Mouse (Mus musculus) limb, embryonic 15.5 days (tissue): Measurements from ENCODE around the gene Tespa1. TPM values are rescaled to one million over a fixed set of nuclear protein-coding genes. Genes with fewer than 3 reads are reported as not detected.
A peak's percentile ranks its signal among the peaks of the same experiment; 100 is the strongest.
"Not testable (repeated sequence)": the region's sequence is repeated elsewhere in the genome, so short reads cannot be mapped to it uniquely, and the experiment has no call there.

Experiments used
- ATAC-seq: fragments of 200-750 bp; cut with Nextera tagmentation; 2 replicates; pipeline ENCODE4 v1.8.0; 2017; ENCODE audit warnings: low read depth, moderate TSS enrichment; ENCODE audit not compliant: insufficient number of reproducible peaks, low FRiP score, low TSS enrichment
- H3K27ac ChIP-seq: fragments of 300-500 bp; sonication (generic); 2 replicates; pipeline ENCODE4 v1.5.1; 2015; ENCODE audit warnings: moderate library complexity, mild to moderate bottlenecking, inconsistent platforms
- H3K27me3 ChIP-seq: fragments of 300-500 bp; sonication (generic); 2 replicates; pipeline ENCODE4 v1.6.1; 2015; ENCODE audit warnings: inconsistent platforms
- H3K36me3 ChIP-seq: fragments of 300-500 bp; sonication (generic); 2 replicates; pipeline ENCODE4 v1.6.1; 2015; ENCODE audit warnings: inconsistent platforms
- H3K4me1 ChIP-seq: fragments of 300-500 bp; sonication (generic); 2 replicates; pipeline ENCODE4 v1.6.1; 2015; ENCODE audit warnings: inconsistent platforms
- H3K4me2 ChIP-seq: fragments of 300-500 bp; sonication (generic); 2 replicates; pipeline ENCODE4 v1.6.1; 2015; ENCODE audit warnings: mild to moderate bottlenecking, inconsistent platforms
- H3K4me3 ChIP-seq: fragments of 300-500 bp; sonication (generic); 2 replicates; pipeline ENCODE4 v1.5.1; 2015; ENCODE audit warnings: mild to moderate bottlenecking, inconsistent platforms
- H3K9ac ChIP-seq: fragments of 300-500 bp; sonication (generic); 2 replicates; pipeline ENCODE4 v1.6.1; 2015; ENCODE audit warnings: inconsistent platforms
- H3K9me3 ChIP-seq: fragments of 300-500 bp; sonication (generic); 2 replicates; pipeline ENCODE4 v1.6.1; 2016; ENCODE audit warnings: inconsistent platforms
- WGBS: fragments of 180-500 bp; shearing (Covaris S2); methylation state at CpG from one replicate; pipeline ENCODE4 v1.1.7; 2015; 5-methylcytosine and 5-hydroxymethylcytosine counted together
- polyA plus RNA-seq: library from polyadenylated mRNA; unstranded; fragments of >200 nt; fragmentation: Nextera tagmentation; extraction: Ambion mirVana; gene quantifications from 2 replicates; pipeline ENCODE4 v1.2.1, GENCODE M21; 2015

Gene Tespa1
- polyA plus RNA-seq, 1 experiment from 2014 or later = 3.6 TPM

- H3K27me3 ChIP-seq = no peaks in the 10 kb centered on the region
- H3K4me1 ChIP-seq = no peaks in the 10 kb centered on the region
- no peaks in the 10 kb centered on the region for H3K9me3 ChIP-seq
- no peaks in the 10 kb centered on the region for H3K36me3 ChIP-seq
- H3K9ac ChIP-seq = no peak overlapping the region
- no peak overlapping the region for H3K4me3 ChIP-seq
- no peak for ATAC-seq
- no peak overlapping the region for H3K27ac ChIP-seq
- no peak overlapping the region for H3K4me2 ChIP-seq
Observed at GRCm38 (mm10) chr10:130368384-130368783, 45.7 kb downstream of the Tespa1 start.

GRCm38 (mm10) chr10:130370005-130370682 lies 47.5 kb downstream of the Tespa1 start:
- Histone ChIP-seq H3K36me3 (no peaks in the 10 kb centered on the region), H3K4me3 (no peak overlapping the region), H3K4me2 (no peak overlapping the region), H3K27ac (no peak overlapping the region), H3K27me3 (no peaks in the 10 kb centered on the region), H3K9me3 (no peaks in the 10 kb centered on the region), H3K4me1 (no peaks in the 10 kb centered on the region), H3K9ac (no peak overlapping the region)
- 88% methylated on average over 2 of the region's 2 CpGs for WGBS
- ATAC-seq = no peak

- H3K4me3 ChIP-seq = no peak overlapping the region
- H3K4me2 ChIP-seq = no peak overlapping the region
- ATAC-seq = no peak
- H3K27me3 ChIP-seq = no peaks in the 10 kb centered on the region
- H3K27ac ChIP-seq = no peak overlapping the region
- H3K9me3 ChIP-seq = no peaks in the 10 kb centered on the region
- no peaks in the 10 kb centered on the region for H3K36me3 ChIP-seq
- WGBS = 51% methylated on average over 1 of the region's 1 CpGs
- no peak overlapping the region for H3K9ac ChIP-seq
- H3K4me1 ChIP-seq = no peaks in the 10 kb centered on the region
Observed at GRCm38 (mm10) chr10:130371644-130372043, 49.0 kb downstream of the Tespa1 start.

GRCm38 (mm10) chr10:130372491-130373173 lies 50.0 kb downstream of the Tespa1 start:
- no peaks in the 10 kb centered on the region for H3K36me3 ChIP-seq
- H3K9ac ChIP-seq = no peak overlapping the region
- no peak overlapping the region for H3K4me3 ChIP-seq
- H3K9me3 ChIP-seq = no peaks in the 10 kb centered on the region
- H3K27ac ChIP-seq = no peak overlapping the region
- WGBS = 84% methylated on average over 2 of the region's 2 CpGs
- no peak for ATAC-seq
- H3K4me1 ChIP-seq = no peaks in the 10 kb centered on the region
- no peaks in the 10 kb centered on the region for H3K27me3 ChIP-seq
- H3K4me2 ChIP-seq = no peak overlapping the region

GRCm38 (mm10) chr10:130375145-130375544 lies 52.5 kb downstream of the Tespa1 start:
- Histone ChIP-seq H3K9ac (no peak overlapping the region), H3K4me2 (no peak overlapping the region), H3K4me3 (no peak overlapping the region), H3K4me1 (no peaks in the 10 kb centered on the region), H3K27ac (no peak overlapping the region), H3K36me3 (no peaks in the 10 kb centered on the region), H3K9me3 (no peaks in the 10 kb centered on the region), H3K27me3 (no peaks in the 10 kb centered on the region)
- ATAC-seq = no peak
- 79% methylated on average over 2 of the region's 2 CpGs for WGBS

GRCm38 (mm10) chr10:130394232-130394631 lies 71.6 kb downstream of the Tespa1 start, which contains the start of gene Vmn2r84:
Vmn2r84 (minus strand) TSS chr10:130394332.
- H3K4me1 ChIP-seq = no peaks in the 10 kb centered on the region
- ATAC-seq = no peak
- no peaks in the 10 kb centered on the region for H3K9me3 ChIP-seq
- no peak within 1 kb of the TSS for H3K4me3 ChIP-seq
- H3K4me2 ChIP-seq = no peak within 1 kb of the TSS
- H3K27me3 ChIP-seq = no peaks in the 10 kb centered on the region
- H3K27ac ChIP-seq = no peak within 1 kb of the TSS
- no peak within 1 kb of the TSS for H3K9ac ChIP-seq
- H3K36me3 ChIP-seq = no peaks in the 10 kb centered on the region

- not testable (repeated sequence) for H3K4me1 ChIP-seq, H3K9me3 ChIP-seq, H3K4me3 ChIP-seq, H3K36me3 ChIP-seq, H3K4me2 ChIP-seq, H3K9ac ChIP-seq, H3K27me3 ChIP-seq, H3K27ac ChIP-seq
- peak; percentile 55; the same call in 1 of the 2 replicates for ATAC-seq
- WGBS = 72% methylated on average over 20 of the region's 35 CpGs
Observed at GRCm38 (mm10) chr10:130412167-130412698, 89.6 kb downstream of the Tespa1 start.

Other genes with a start within 250 kb of the Tespa1 start
- gene Olfr823, start 207.5 kb upstream of the Tespa1 start, polyA plus RNA-seq = not detected in 2 replicates
- not detected in 2 replicates for gene Olfr824, start 192.9 kb upstream of the Tespa1 start, polyA plus RNA-seq
- not detected in 2 replicates for gene Olfr825, start 156.1 kb upstream of the Tespa1 start, polyA plus RNA-seq
- gene Olfr826, start 138.7 kb upstream of the Tespa1 start, polyA plus RNA-seq = not detected in 2 replicates
- not detected in 2 replicates for gene Olfr827, start 108.5 kb upstream of the Tespa1 start, polyA plus RNA-seq
- 0.05 TPM in 1 of 2 replicates, not detected in the other for gene Neurod4, start 42.6 kb upstream of the Tespa1 start, polyA plus RNA-seq
- gene Vmn2r84, start 71.5 kb downstream of the Tespa1 start, polyA plus RNA-seq = 0.04 TPM in 1 of 2 replicates, not detected in the other
- gene Vmn2r85, start 106.8 kb downstream of the Tespa1 start, polyA plus RNA-seq = not detected in 2 replicates
- gene Vmn2r86, start 133.2 kb downstream of the Tespa1 start, polyA plus RNA-seq = not detected in 2 replicates
- gene Vmn2r87, start 174.5 kb downstream of the Tespa1 start, polyA plus RNA-seq = not detected in 2 replicates